13 mouse cellular contexts compared by ENCODE assay signal in the genomic region with DNA sequence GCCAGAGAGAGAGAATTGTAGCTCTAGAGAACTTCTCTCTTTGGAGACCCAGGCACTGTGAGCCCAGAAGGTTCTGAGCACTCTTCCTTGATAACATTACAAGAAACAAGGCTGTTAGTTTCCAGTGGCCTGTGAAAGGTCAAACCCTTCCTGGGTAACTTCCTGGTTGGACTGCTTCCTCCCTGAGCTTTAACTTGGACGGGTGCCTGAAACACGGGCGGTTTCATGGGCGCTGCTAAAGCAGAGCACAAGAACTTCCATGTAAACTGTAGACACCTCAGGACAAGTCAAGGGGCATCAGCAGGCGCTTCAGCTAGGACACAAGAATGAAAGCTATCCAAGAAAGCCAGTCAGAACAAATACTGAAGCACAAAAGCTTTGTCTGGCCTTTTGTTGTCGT. TPM values are rescaled to one million over a fixed set of nuclear protein-coding genes. Genes with fewer than 3 reads are reported as not detected.
A peak's percentile ranks its signal among the peaks of the same experiment; 100 is the strongest.
DNase-seq lines count a peak whose midpoint lies in the region; ATAC-seq and TF ChIP-seq lines count a peak whose summit lies in the region.
"Had no signal": no experiment of that assay in that cellular context is flagged by ENCODE, and none has a peak within 500 bp of the region (broad histone marks: within the 10 kb centered on the region; RNA-seq: fewer than 3 reads in every experiment).

No protein-coding gene starts in this region.

- DNase-seq in adrenal gland, postnatal 10 days = peak; percentile 58
- no peak for DNase-seq in adrenal gland, adult 8-10 months
- DNase-seq in heart, postnatal 14 days = peak; percentile 57 to 64
- peak; percentile 71 for DNase-seq in lung, postnatal 10 days
- DNase-seq in left cerebral cortex, adult 9 months (ENCODE audit: low spot score in 2 of 2) = no peak
- DNase-seq in forebrain, embryonic 14.5 days (ENCODE audit: low spot score) = no peak
- DNase-seq in right cerebral cortex, postnatal 25 days = no peak
- DNase-seq: cerebellum, adult 2 months; liver, embryonic 13.5 days; spleen, adult 18-20 months had no signal

- TF ChIP-seq POLR2A in bone marrow macrophage, adult 2 months (IDR thresholded peaks at IDR 0.05; ENCODE audit: borderline replicate concordance, low read depth, low read length) = no peak

- H3K9ac ChIP-seq in forebrain, embryonic 14.5 days (ENCODE audit: low read length) = no peak overlapping the region
- H3K9ac ChIP-seq: liver, embryonic 13.5 days had no signal

- H3K27me3 ChIP-seq in forebrain, embryonic 14.5 days (replicated peaks; ENCODE audit: control insufficient read depth, insufficient read depth, low read length) = no peaks in the 10 kb centered on the region
- H3K27me3 ChIP-seq: liver, embryonic 13.5 days; Patski had no signal

- no peaks in the 10 kb centered on the region for H3K9me3 ChIP-seq in forebrain, embryonic 14.5 days (replicated peaks; ENCODE audit: control insufficient read depth, low read length)
- H3K9me3 ChIP-seq: liver, embryonic 13.5 days had no signal

- ATAC-seq in forebrain, embryonic 14.5 days = no peak
- ATAC-seq: Patski had no signal

- WGBS in forebrain, embryonic 14.5 days = 85% methylated on average over 6 of the region's 6 CpGs

- H3K4me3 ChIP-seq in bone marrow macrophage, adult 2 months (ENCODE audit: insufficient read depth, low read length) = no peak overlapping the region
- no peak overlapping the region for H3K4me3 ChIP-seq in forebrain, embryonic 14.5 days (ENCODE audit: low read depth, low read length)
- H3K4me3 ChIP-seq: erythroblast, embryonic 14.5 days; liver, embryonic 13.5 days had no signal

- peak overlapping the region; percentile 62 for H3K27ac ChIP-seq in bone marrow macrophage, adult 2 months (ENCODE audit: insufficient read depth, low read depth, low read length)
- no peak overlapping the region for H3K27ac ChIP-seq in forebrain, embryonic 14.5 days (ENCODE audit: low read depth, low read length)
- H3K27ac ChIP-seq: liver, embryonic 13.5 days had no signal

- H3K4me2 ChIP-seq in forebrain, embryonic 14.5 days (ENCODE audit: low read length) = no peak overlapping the region
- H3K4me2 ChIP-seq: liver, embryonic 13.5 days had no signal

- peaks cover 36% of the 10 kb centered on the region for H3K4me1 ChIP-seq in bone marrow macrophage, adult 2 months (ENCODE audit: control insufficient read depth, insufficient read depth, low read length)
- no peaks in the 10 kb centered on the region for H3K4me1 ChIP-seq in forebrain, embryonic 14.5 days (ENCODE audit: control insufficient read depth, insufficient read depth, low read length)

- TF ChIP-seq CTCF in bone marrow macrophage, adult 2 months (IDR thresholded peaks at IDR 0.05; ENCODE audit: low read depth, low read length) = no peak

- H3K36me3 ChIP-seq in forebrain, embryonic 14.5 days (ENCODE audit: control insufficient read depth, insufficient read depth, low read length) = peaks cover 29% of the 10 kb centered on the region

- intact Hi-C loops in heart, postnatal 14 days (cut with DNase I) = no loop called here

RNA-seq across cellular contexts. Expression of gene Uap1, which starts 12.9 kb away (rescaled TPM):
- total RNA-seq in adrenal gland, postnatal 10 days (2021) = 10 to 100 TPM; 55.3 to 61.6 TPM
- total RNA-seq in adrenal gland, adult 8-10 months (2022) = 10 to 100 TPM; 38.1 to 49.3 (median 45.0) TPM
- 24.4 and 28.0 TPM in 2 replicates for polyA plus RNA-seq in bone marrow macrophage, adult 2 months (2012; ENCODE audit: insufficient read depth, insufficient read length, missing spikeins)
- 10 to 100 TPM; 49.1 to 55.4 TPM for total RNA-seq in heart, postnatal 14 days (2021)
- 57.9 and 63.6 TPM in 2 replicates for polyA plus RNA-seq in forebrain, embryonic 14.5 days (2014; fragmentation: Nextera tagmentation; extraction: Ambion mirVana)

RNA-seq across cellular contexts. Expression of gene Ddr2, which starts 51.3 kb away (rescaled TPM):
- 10 to 100 TPM; 23.7 to 28.7 TPM for total RNA-seq in adrenal gland, postnatal 10 days (2021)
- total RNA-seq in adrenal gland, adult 8-10 months (2022) = 10 to 100 TPM; 13.9 to 30.8 (median 20.4) TPM
- 0.59 and 0.76 TPM in 2 replicates for polyA plus RNA-seq in bone marrow macrophage, adult 2 months (2012; ENCODE audit: insufficient read depth, insufficient read length, missing spikeins)
- total RNA-seq in heart, postnatal 14 days (2021) = 10 to 100 TPM; 25.3 to 26.8 TPM
- polyA plus RNA-seq in forebrain, embryonic 14.5 days (2014; fragmentation: Nextera tagmentation; extraction: Ambion mirVana) = 4.7 and 9.9 TPM in 2 replicates
- polyA plus RNA-seq: erythroblast, embryonic 14.5 days had no signal

RNA-seq across cellular contexts. Expression of gene Uhmk1, which starts 53.3 kb away (rescaled TPM):
- total RNA-seq in adrenal gland, postnatal 10 days (2021) = 10 to 100 TPM; 47.5 to 48.9 TPM
- 10 to 100 TPM; 69.8 to 84.2 (median 79.4) TPM for total RNA-seq in adrenal gland, adult 8-10 months (2022)
- 44.1 and 52.3 TPM in 2 replicates for polyA plus RNA-seq in bone marrow macrophage, adult 2 months (2012; ENCODE audit: insufficient read depth, insufficient read length, missing spikeins)
- 10 to 100 TPM; 19.9 to 23.2 TPM for total RNA-seq in heart, postnatal 14 days (2021)
- polyA plus RNA-seq in forebrain, embryonic 14.5 days (2014; fragmentation: Nextera tagmentation; extraction: Ambion mirVana) = 7.4 and 7.5 TPM in 2 replicates

Comparison
In these comparisons a context has a peak if more than half of its experiments do, and no peak if none do; other contexts are left out.
1. DNase-seq: peak in adrenal gland, postnatal 10 days (single experiment), heart, postnatal 14 days (2 of 2) and lung, postnatal 10 days (single experiment); none in adrenal gland, adult 8-10 months (single experiment), left cerebral cortex, adult 9 months (0 of 2), forebrain, embryonic 14.5 days (single experiment) and right cerebral cortex, postnatal 25 days (single experiment).